Mouse (Mus musculus) stomach, embryonic 16.5 days (tissue): Measurements from ENCODE around the gene Hspb2. TPM values are rescaled to one million over a fixed set of nuclear protein-coding genes. Genes with fewer than 3 reads are reported as not detected.

Source experiments
- ATAC-seq: fragments of 200-750 bp; cut with Nextera tagmentation; 2 replicates; pipeline ENCODE4 v1.8.0; 2017; ENCODE audit warnings: moderate number of reproducible peaks, moderate TSS enrichment; ENCODE audit not compliant: insufficient read depth, low FRiP score
- H3K27ac ChIP-seq: fragments of 300-500 bp; sonication (generic); 2 replicates; pipeline ENCODE4 v1.5.1; 2014; ENCODE audit warnings: low read length
- H3K27me3 ChIP-seq: fragments of 300-500 bp; sonication (generic); 2 replicates; pipeline ENCODE4 v1.6.1; 2014; ENCODE audit warnings: low read length, control low read depth, mixed read lengths; ENCODE audit not compliant: control insufficient read depth, insufficient read depth
- H3K36me3 ChIP-seq: fragments of 300-500 bp; sonication (generic); 2 replicates; pipeline ENCODE4 v1.6.1; 2014; ENCODE audit warnings: low read length; ENCODE audit not compliant: control insufficient read depth, insufficient read depth
- H3K4me1 ChIP-seq: fragments of 300-500 bp; sonication (generic); 2 replicates; pipeline ENCODE4 v1.6.1; 2014; ENCODE audit warnings: low read length, control low read depth, mixed read lengths; ENCODE audit not compliant: control insufficient read depth, insufficient read depth
- H3K4me2 ChIP-seq: fragments of 300-500 bp; sonication (generic); 2 replicates; pipeline ENCODE4 v1.6.1; 2014; ENCODE audit warnings: low read depth, low read length, mixed read lengths
- H3K4me3 ChIP-seq: fragments of 300-500 bp; sonication (generic); replicated peaks from 2 replicates; pipeline ENCODE4 v1.5.1; 2014; ENCODE audit warnings: mild to moderate bottlenecking, low read length
- H3K9ac ChIP-seq: fragments of 300-500 bp; sonication (generic); 2 replicates; pipeline ENCODE4 v1.6.1; 2014; ENCODE audit warnings: low read length
- H3K9me3 ChIP-seq: fragments of 300-500 bp; sonication (generic); replicated peaks from 2 replicates; pipeline ENCODE4 v1.6.1; 2016; ENCODE audit warnings: low read length, control low read depth; ENCODE audit not compliant: control insufficient read depth
- WGBS: fragments of 180-500 bp; shearing (Covaris S2); extraction: QIAGEN DNeasy Blood & Tissue Kit; methylation state at CpG from one replicate; pipeline ENCODE4 v1.1.7; 2014; 5-methylcytosine and 5-hydroxymethylcytosine counted together
- polyA plus RNA-seq: library from polyadenylated mRNA; unstranded; fragments of >200 nt; fragmentation: Nextera tagmentation; extraction: Ambion mirVana; gene quantifications from 2 replicates; pipeline ENCODE4 v1.2.1, GENCODE M21; 2015

The Hspb2 gene
- polyA plus RNA-seq, 1 experiment from 2014 or later = 27.1 TPM

- Histone ChIP-seq H3K27ac (no peak overlapping the region), H3K4me1 (peaks cover 26% of the 10 kb centered on the region), H3K36me3 (no peaks in the 10 kb centered on the region), H3K4me3 (no peak overlapping the region), H3K4me2 (no peak overlapping the region), H3K27me3 (no peaks in the 10 kb centered on the region), H3K9me3 (no peaks in the 10 kb centered on the region), H3K9ac (no peak overlapping the region)
- no peak for ATAC-seq
- WGBS = 62% methylated on average over 8 of the region's 8 CpGs
Observed at GRCm38 (mm10) chr9:50725921-50726590, 26.1 kb downstream of the Hspb2 start.

GRCm38 (mm10) chr9:50724661-50725330 lies 27.4 kb downstream of the Hspb2 start:
- no peak for ATAC-seq
- H3K4me1 ChIP-seq = peaks cover 29% of the 10 kb centered on the region
- no peak overlapping the region for H3K27ac ChIP-seq

GRCm38 (mm10) chr9:50724147-50724546 lies 28.0 kb downstream of the Hspb2 start:
- H3K9me3 ChIP-seq = no peaks in the 10 kb centered on the region
- H3K27ac ChIP-seq = no peak overlapping the region
- no peak overlapping the region for H3K9ac ChIP-seq
- ATAC-seq = no peak
- no peaks in the 10 kb centered on the region for H3K36me3 ChIP-seq
- H3K4me2 ChIP-seq = no peak overlapping the region
- peaks cover 29% of the 10 kb centered on the region for H3K4me1 ChIP-seq
- no peak overlapping the region for H3K4me3 ChIP-seq
- WGBS = 89% methylated on average over 2 of the region's 2 CpGs
- no peaks in the 10 kb centered on the region for H3K27me3 ChIP-seq

More at GRCm38 (mm10) chr9:50724661-50725330, 27.4 kb downstream of the Hspb2 start:
- H3K4me3 ChIP-seq = no peak overlapping the region
- WGBS = 63% methylated on average over 3 of the region's 3 CpGs
- H3K36me3 ChIP-seq = no peaks in the 10 kb centered on the region
- H3K4me2 ChIP-seq = no peak overlapping the region
- H3K9me3 ChIP-seq = no peaks in the 10 kb centered on the region
- H3K9ac ChIP-seq = no peak overlapping the region
- no peaks in the 10 kb centered on the region for H3K27me3 ChIP-seq

- no peak for ATAC-seq
- Histone ChIP-seq H3K36me3 (no peaks in the 10 kb centered on the region), H3K4me2 (peak overlapping the region; percentile 14; the same call in 1 of the 2 replicates), H3K27ac (peak overlapping the region; percentile 39; the same call in 1 of the 2 replicates), H3K9ac (peak overlapping the region; percentile 28; the same call in 1 of the 2 replicates), H3K27me3 (no peaks in the 10 kb centered on the region), H3K4me3 (no peak overlapping the region; the same call in 1 of the 2 replicates), H3K9me3 (no peaks in the 10 kb centered on the region), H3K4me1 (peaks cover 29% of the 10 kb centered on the region)
- WGBS = 20% methylated on average over 7 of the region's 7 CpGs
Observed at GRCm38 (mm10) chr9:50723406-50723805, 28.7 kb downstream of the Hspb2 start.

DNA sequence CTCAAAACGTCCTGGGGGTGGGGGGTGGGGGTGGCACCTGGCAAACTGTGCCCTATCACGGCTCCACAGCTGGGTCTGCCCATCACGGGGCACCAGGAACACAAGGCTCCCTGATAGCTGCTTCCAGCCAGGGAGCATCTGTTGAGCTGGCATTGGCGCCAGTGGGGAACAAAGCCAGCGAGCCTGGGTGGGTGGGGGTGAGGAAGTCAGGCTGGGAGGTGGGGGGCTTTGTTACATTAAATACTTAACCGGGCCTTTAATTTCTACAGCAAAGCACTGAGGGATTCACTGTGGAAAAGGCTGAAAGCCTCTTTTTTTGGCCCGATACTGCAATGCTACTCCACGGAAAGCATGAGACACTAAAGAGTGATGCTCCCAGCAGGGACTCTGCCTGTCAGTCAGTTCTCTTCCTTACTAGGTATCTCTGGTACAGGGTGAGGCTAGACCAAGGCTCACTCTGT lies 29.7 kb downstream of the Hspb2 start:
- 48% methylated on average over 8 of the region's 8 CpGs for WGBS
- H3K27ac ChIP-seq = no peak overlapping the region

DNA sequence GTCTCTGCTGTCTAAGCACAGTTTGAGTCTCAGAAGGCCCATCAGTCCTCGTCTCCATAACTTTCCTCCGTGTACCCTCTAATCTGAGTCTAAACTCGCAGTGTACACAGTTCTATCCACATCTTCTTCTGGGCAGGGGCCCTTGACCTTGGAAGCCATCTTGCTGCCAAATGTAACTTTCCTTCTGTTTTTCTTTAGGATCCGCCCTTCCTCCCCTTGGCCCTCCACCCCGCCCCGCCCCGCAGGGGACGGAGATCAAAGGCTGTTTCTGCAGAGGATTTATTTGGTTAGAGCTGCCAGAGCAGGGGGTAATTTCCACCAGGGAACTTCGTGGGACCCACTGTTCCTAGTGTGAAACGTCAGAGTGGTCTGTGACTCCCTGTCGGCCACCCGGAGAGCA lies 31.1 kb downstream of the Hspb2 start:
- Histone ChIP-seq H3K9me3 (no peaks in the 10 kb centered on the region), H3K9ac (no peak overlapping the region; the same call in 1 of the 2 replicates), H3K4me3 (no peak overlapping the region), H3K4me2 (no peak overlapping the region), H3K27ac (no peak overlapping the region), H3K36me3 (no peaks in the 10 kb centered on the region), H3K4me1 (peaks cover 20% of the 10 kb centered on the region), H3K27me3 (no peaks in the 10 kb centered on the region)
- 29% methylated on average over 12 of the region's 12 CpGs for WGBS
- ATAC-seq = no peak

More for the DNA sequence above, 29.7 kb downstream of the Hspb2 start:
- no peak for ATAC-seq
- Histone ChIP-seq H3K9ac (no peak overlapping the region; the same call in 1 of the 2 replicates), H3K4me2 (0 out of 2 replicates have a peak overlapping the region, but pooled peaks have one; percentile 14), H3K4me1 (peaks cover 28% of the 10 kb centered on the region), H3K4me3 (no peak overlapping the region), H3K36me3 (no peaks in the 10 kb centered on the region), H3K9me3 (no peaks in the 10 kb centered on the region), H3K27me3 (no peaks in the 10 kb centered on the region)

GRCm38 (mm10) chr9:50718878-50719277 lies 33.3 kb downstream of the Hspb2 start:
- ATAC-seq = no peak
- Histone ChIP-seq H3K4me1 (peaks cover 19% of the 10 kb centered on the region), H3K27me3 (no peaks in the 10 kb centered on the region), H3K36me3 (no peaks in the 10 kb centered on the region), H3K9ac (no peak overlapping the region), H3K9me3 (no peaks in the 10 kb centered on the region), H3K27ac (no peak overlapping the region), H3K4me2 (no peak overlapping the region), H3K4me3 (no peak overlapping the region)
- WGBS = 70% methylated on average over 4 of the region's 4 CpGs

- H3K4me2 ChIP-seq = no peak overlapping the region
- H3K4me3 ChIP-seq = no peak overlapping the region
- H3K9me3 ChIP-seq = no peaks in the 10 kb centered on the region
- no peak for ATAC-seq
- H3K27ac ChIP-seq = no peak overlapping the region
- H3K4me1 ChIP-seq = no peaks in the 10 kb centered on the region
- no peak overlapping the region for H3K9ac ChIP-seq
- no peaks in the 10 kb centered on the region for H3K36me3 ChIP-seq
- H3K27me3 ChIP-seq = no peaks in the 10 kb centered on the region
- WGBS = 32% methylated on average over 4 of the region's 4 CpGs
Observed at GRCm38 (mm10) chr9:50714188-50714587, 38.0 kb downstream of the Hspb2 start.

GRCm38 (mm10) chr9:50711337-50711736 lies 40.8 kb downstream of the Hspb2 start:
- Histone ChIP-seq H3K36me3 (no peaks in the 10 kb centered on the region), H3K27ac (no peak overlapping the region), H3K4me3 (no peak overlapping the region), H3K9ac (no peak overlapping the region), H3K9me3 (no peaks in the 10 kb centered on the region), H3K4me2 (no peak overlapping the region), H3K27me3 (no peaks in the 10 kb centered on the region), H3K4me1 (no peaks in the 10 kb centered on the region)
- 73% methylated on average over 4 of the region's 4 CpGs for WGBS
- no peak for ATAC-seq
